Mouse (Mus musculus): Measurements from ENCODE around the gene Abi3. TPM values are rescaled to one million over a fixed set of nuclear protein-coding genes. Genes with fewer than 3 reads are reported as not detected.

The Abi3 gene
- polyA plus RNA-seq, 1 experiment from 2014 or later: 181 TPM

GRCm38 (mm10) chr11:95789451-95789891, 52.8 kb downstream of the Abi3 start:
- DNase-seq (ENCODE audit: low spot score): no peak

DNA sequence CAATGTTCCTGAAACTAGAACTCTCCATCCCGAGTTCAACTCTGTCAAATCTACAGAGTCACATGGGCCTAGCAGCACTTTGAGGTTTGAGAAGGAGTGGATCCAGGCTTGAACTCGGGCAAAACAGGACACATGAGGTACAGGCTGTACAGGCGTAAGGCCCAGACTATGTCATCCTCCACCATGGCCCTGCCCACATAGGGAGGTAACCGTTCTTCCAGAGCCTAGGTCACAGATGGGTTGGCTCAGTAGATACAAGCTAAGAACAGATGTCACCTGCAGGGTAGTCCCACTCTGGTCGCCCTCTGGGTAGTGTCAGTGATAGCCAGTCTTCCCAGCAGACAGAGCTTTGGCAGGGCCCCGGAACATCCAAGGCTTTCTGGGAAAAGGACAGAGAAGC, 55.8 kb downstream of the Abi3 start:
- DNase-seq (ENCODE audit: low spot score): no peak

- DNase-seq (ENCODE audit: low spot score): peak; percentile 17
These were observed 56.6 kb downstream of the Abi3 start for GRCm38 (mm10) chr11:95785675-95786074.

- DNase-seq (ENCODE audit: low spot score): no peak
These were observed 58.3 kb downstream of the Abi3 start for GRCm38 (mm10) chr11:95783958-95784357.

DNA sequence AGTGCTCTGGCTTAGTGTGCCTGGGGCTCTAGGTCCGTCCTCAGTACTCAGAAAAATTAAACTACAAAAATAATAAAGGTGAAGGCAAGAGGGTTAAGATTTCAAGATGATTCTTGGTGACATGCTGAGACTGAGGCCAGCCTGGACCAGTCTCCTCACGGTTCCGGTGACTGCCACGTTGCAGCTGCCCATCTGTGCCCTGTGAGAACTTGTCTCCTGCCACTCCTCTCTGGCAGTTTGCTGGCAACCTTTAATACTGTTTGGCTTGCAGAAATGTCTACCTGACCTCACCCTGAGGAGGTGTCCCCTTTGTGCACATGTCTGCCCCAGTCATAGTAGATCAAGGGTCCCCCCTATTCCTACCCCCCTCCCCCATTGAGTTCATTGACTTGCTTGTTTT, 58.8 kb downstream of the Abi3 start:
- no peak for DNase-seq (ENCODE audit: low spot score)

GRCm38 (mm10) chr11:95781557-95781956, 60.7 kb downstream of the Abi3 start:
- no peak for DNase-seq (ENCODE audit: low spot score)

DNA sequence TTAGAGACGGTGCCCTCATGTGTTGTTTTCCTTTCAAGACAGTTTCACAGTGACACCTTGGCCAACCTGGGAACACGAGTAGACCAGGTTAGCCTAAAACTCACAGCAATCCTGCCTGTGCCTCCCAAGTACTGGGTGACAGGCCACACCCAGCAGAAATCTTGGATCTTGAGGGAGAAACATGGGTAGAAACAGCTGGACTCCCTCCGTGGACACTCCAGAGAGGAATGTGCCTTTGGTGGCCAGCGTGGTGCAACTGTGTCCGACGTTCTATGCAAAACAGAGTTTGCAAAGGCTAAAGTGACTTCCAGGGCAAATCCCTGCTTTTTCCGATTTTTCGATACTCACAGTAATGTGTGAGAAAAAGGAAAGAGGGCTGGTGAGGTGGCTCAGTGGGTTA, 61.8 kb downstream of the Abi3 start:
- DNase-seq (ENCODE audit: low spot score): no peak

Other genes starting within 250 kb of the Abi3 start
- gene Phb, start 175.5 kb downstream of the Abi3 start, polyA plus RNA-seq (2015; fragmentation: Nextera tagmentation; extraction: Ambion mirVana): 175 and 194 TPM in 2 replicates
- 11.9 and 14.9 TPM in 2 replicates for gene Zfp652, start 129.8 kb downstream of the Abi3 start, polyA plus RNA-seq (2015; fragmentation: Nextera tagmentation; extraction: Ambion mirVana)
- 0.36 and 1.0 TPM in 2 replicates for gene B130006D01Rik, start 118.9 kb downstream of the Abi3 start, polyA plus RNA-seq (2015; fragmentation: Nextera tagmentation; extraction: Ambion mirVana)
- gene Phospho1, start 18.0 kb downstream of the Abi3 start, polyA plus RNA-seq (2015; fragmentation: Nextera tagmentation; extraction: Ambion mirVana): 0.36 and 0.46 TPM in 2 replicates
- 92.9 and 111 TPM in 2 replicates for gene Gngt2, start 5.3 kb downstream of the Abi3 start, polyA plus RNA-seq (2015; fragmentation: Nextera tagmentation; extraction: Ambion mirVana)
- 1.1 and 1.2 TPM in 2 replicates for gene B4galnt2, start 72.4 kb upstream of the Abi3 start, polyA plus RNA-seq (2015; fragmentation: Nextera tagmentation; extraction: Ambion mirVana)
- 1.3 and 1.5 TPM in 2 replicates for gene Igf2bp1, start 163.5 kb upstream of the Abi3 start, polyA plus RNA-seq (2015; fragmentation: Nextera tagmentation; extraction: Ambion mirVana)
- gene Gip, start 182.1 kb upstream of the Abi3 start, polyA plus RNA-seq (2015; fragmentation: Nextera tagmentation; extraction: Ambion mirVana): 3.1 and 3.8 TPM in 2 replicates
- 128 and 144 TPM in 2 replicates for gene Snf8, start 192.4 kb upstream of the Abi3 start, polyA plus RNA-seq (2015; fragmentation: Nextera tagmentation; extraction: Ambion mirVana)
- 27.1 and 28.4 TPM in 2 replicates for gene Ube2z, start 222.9 kb upstream of the Abi3 start, polyA plus RNA-seq (2015; fragmentation: Nextera tagmentation; extraction: Ambion mirVana)
- 610 and 662 TPM in 2 replicates for gene Atp5g1, start 233.2 kb upstream of the Abi3 start, polyA plus RNA-seq (2015; fragmentation: Nextera tagmentation; extraction: Ambion mirVana)

All from thymus, postnatal 0 days (tissue).